Mouse (Mus musculus): ENCODE measurements around the gene Olfr591. TPM values are rescaled to one million over a fixed set of nuclear protein-coding genes. Genes with fewer than 3 reads are reported as not detected.
"Not testable (repeated sequence)": the region's sequence is repeated elsewhere in the genome, so short reads cannot be mapped to it uniquely, and the experiment has no call there.

The Olfr591 gene
- total RNA-seq (2021) = not detected
- long read RNA-seq, experiment 1 = 0 reads
- long read RNA-seq, experiment 2 = 0 reads

DNA sequence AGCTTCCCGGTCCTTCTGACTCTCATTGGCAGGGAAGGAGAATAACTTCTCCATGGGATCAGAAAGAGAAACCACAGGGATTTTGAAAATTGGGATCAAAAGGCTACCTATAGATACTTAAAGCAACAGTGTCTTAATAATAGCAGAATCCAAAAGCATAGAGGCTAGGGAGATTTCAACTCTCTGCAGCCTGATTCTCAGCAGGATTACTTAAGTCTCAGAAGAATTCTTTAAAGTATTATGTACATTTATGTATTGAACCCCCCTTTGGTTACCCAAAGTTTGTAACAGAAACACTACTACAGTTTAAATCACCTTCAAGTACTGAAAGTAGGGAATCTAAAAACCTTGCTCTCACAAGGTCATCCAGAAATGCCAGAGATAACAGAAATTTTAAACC, at the start of gene Olfr591:
Gene Olfr591, minus strand, starts transcription at position 101 of the 400 bp plus-strand sequence.
- Histone ChIP-seq H3K27ac (no peak within 1 kb of the TSS), H3K4me3 (no peak within 1 kb of the TSS)
- intact Hi-C loops (cut with DNase I) = no loop called here
- no peak for DNase-seq
- no peak for TF ChIP-seq CTCF (IDR thresholded peaks at IDR 0.05)

DNA sequence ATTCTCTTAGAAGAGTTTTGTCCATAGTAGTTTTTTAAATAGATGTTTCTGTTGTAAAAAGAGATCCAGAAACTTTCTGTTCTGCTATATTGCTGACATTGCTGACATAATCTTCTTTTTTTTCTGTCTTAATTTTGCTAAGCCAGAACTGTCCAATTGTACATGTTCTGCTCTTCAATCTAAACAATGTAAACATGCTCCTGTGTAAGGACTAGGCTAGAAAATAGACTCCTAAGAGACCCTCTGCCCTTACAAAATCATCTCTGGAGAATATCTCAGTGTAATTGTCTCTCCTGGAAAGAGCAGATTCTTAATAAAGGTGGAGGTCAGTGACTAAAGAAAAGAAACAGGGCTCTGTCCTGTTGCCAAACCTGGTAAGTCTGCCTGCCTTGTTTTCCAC, 38.6 kb upstream of the Olfr591 start, which contains the start of gene Olfr594:
Gene Olfr594, plus strand, starts transcription at position 301 of the 400 bp plus-strand sequence.
- intact Hi-C loops (cut with DNase I) = no loop called here
- no peak for DNase-seq
- Histone ChIP-seq H3K4me3 (no peak within 1 kb of the TSS), H3K27ac (no peak within 1 kb of the TSS)
- TF ChIP-seq CTCF (IDR thresholded peaks at IDR 0.05) = no peak

DNA sequence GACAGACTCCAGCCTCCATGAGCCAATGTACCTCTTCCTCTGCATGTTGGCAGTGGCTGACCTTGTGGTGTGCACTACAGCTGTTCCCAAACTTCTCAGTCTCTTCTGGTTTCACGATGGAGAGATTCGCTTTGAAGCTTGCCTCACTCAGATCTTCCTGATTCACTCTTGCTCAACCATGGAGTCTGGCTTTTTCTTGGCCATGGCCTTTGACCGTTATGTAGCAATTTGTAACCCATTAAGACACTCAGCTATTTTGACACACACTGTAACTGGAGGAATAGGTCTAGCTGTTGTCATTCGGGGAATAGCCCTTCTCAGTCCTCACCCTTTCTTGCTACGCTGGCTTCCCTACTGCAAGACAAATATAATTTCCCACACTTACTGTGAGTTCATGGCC, 33.9 kb upstream of the Olfr591 start:
- intact Hi-C loops (cut with DNase I); H3K27ac ChIP-seq; DNase-seq; H3K4me3 ChIP-seq: not testable (repeated sequence)

DNA sequence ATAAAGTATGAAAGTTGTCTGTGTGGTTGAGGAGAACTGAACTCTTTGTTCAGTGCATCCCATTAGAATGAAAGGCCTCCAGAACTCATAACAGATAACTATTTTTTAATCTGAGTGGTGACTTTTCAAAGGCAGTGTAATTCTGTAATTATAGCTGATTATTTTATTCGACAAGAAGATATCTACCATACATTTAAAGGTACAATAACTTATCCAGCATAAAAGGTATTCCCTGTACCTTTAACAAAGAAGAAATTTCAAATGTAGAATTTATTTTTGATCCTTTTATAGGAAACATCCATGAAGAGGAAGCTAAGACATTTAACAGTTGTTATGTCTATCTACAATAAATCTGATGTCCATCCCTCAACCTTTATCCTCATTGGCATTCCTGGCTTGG, 33.4 kb upstream of the Olfr591 start, which contains the start of gene Olfr593:
Gene Olfr593, plus strand, starts transcription at position 301 of the 400 bp plus-strand sequence.
- H3K4me3 ChIP-seq = no peak within 1 kb of the TSS
- TF ChIP-seq CTCF (IDR thresholded peaks at IDR 0.05) = no peak
- intact Hi-C loops (cut with DNase I) = no loop called here
- H3K27ac ChIP-seq = no peak within 1 kb of the TSS
- DNase-seq = no peak

DNA sequence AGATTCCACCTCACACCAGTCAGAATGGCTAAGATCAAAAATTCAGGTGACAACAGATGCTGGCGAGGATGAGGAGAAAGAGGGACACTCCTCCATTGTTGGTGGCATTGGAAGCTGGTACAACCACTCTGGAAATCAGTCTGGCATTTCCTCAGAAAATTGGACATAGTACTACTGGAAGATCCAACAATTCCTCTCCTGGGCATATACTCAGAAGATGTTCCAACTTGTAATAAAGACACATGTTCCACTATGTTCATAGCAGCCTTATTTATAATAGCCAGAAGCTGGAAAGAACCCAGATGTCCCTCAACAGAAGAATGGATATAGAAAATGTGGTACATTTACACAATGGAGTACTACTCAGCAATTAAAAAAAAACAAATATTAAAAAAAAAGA, 6.4 kb upstream of the Olfr591 start, which contains the start of gene Olfr592:
Gene Olfr592, plus strand, starts transcription at position 301 of the 400 bp plus-strand sequence.
- H3K4me3 ChIP-seq; DNase-seq; H3K27ac ChIP-seq; intact Hi-C loops (cut with DNase I): not testable (repeated sequence)

DNA sequence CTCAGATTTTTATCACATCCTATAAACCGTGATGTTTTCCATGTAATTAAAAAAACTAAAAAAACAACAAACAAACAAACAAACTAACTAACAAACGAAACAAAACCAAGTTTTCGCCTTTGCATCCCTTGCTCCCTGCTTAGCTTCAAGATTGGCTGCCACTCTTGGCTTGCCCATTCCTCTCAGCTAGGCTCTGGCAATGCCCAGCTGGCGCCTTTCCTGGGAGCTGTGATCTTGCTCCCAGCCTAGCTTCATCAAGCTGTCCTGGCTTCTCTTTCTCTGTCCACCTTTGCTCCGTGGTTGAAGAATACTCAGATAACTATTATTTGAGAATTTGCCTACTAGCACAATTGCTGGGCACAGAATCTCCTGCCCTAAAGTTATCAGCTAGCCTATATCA, 8.4 kb downstream of the Olfr591 start:
- no peak overlapping the region for H3K27ac ChIP-seq
- H3K4me3 ChIP-seq = no peak overlapping the region
- no peak for DNase-seq
- no peak for TF ChIP-seq CTCF (IDR thresholded peaks at IDR 0.05)
- intact Hi-C loops (cut with DNase I) = no loop called here

DNA sequence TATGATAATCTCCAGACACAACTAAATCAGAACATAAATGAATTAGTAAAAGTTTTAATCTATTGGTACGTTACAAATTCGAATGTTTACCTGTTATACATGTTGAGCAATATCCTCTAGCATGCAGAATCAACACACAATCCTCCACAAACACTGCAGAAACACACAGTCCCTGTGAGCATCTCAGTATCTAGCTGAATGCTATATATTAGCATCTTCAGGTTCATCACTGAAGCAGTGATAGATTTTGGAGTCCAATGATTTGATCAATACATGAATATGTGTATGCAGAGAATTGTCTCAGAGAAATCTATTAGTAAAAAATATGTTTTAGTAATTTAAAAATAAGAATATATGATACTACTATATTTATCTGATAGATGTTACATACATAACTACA, 21.9 kb downstream of the Olfr591 start, which contains the start of gene Olfr589:
Gene Olfr589, minus strand, starts transcription at position 101 of the 400 bp plus-strand sequence.
- no peak within 1 kb of the TSS for H3K4me3 ChIP-seq
- intact Hi-C loops (cut with DNase I) = no loop called here
- no peak within 1 kb of the TSS for H3K27ac ChIP-seq
- no peak for TF ChIP-seq CTCF (IDR thresholded peaks at IDR 0.05)
- no peak for DNase-seq

DNA sequence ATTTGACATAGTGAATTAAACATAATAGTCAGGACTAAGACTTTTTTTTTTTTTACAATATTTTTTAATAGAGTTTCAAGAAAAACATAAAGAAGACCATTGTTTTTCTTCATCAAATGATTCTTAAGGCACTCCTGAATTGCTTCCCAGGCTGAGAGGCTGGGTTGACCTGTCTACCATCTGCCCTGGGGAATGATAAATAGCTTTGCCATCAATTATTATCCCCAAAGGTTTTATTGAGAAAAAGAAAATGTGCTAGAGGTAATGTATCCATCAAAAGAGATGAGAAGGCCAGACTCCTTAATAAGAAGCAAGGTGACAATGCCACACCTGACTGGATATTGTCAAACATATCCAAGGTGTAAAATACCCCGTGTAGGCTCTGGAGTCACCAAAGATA, 37.6 kb downstream of the Olfr591 start, which contains the start of gene Olfr588-ps1:
Gene Olfr588-ps1, plus strand, starts transcription at position 301 of the 400 bp plus-strand sequence.
- no peak within 1 kb of the TSS for H3K27ac ChIP-seq
- no peak for TF ChIP-seq CTCF (IDR thresholded peaks at IDR 0.05)
- DNase-seq = no peak
- intact Hi-C loops (cut with DNase I) = no loop called here
- H3K4me3 ChIP-seq = no peak within 1 kb of the TSS

DNA sequence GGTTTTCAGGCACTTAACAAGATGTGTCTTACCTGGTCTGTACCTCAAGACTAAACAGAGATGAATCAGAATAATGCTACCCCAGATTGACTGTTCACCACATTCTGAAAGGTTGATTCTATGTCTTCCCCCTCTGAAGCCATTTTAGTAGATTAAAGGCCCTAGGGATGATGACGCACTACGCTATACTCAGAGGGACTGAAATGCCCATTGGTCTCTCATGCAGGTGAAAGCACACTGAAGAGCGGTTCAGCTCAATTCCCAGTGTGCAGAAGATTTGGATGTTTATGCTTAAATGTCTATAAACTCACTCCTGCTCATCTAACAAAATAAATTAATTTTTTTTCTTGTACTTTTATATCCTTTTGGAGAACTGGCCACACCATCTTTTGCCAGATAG, 52.6 kb downstream of the Olfr591 start, which contains the start of gene Olfr586:
Gene Olfr586, minus strand, starts transcription at position 101 of the 400 bp plus-strand sequence.
- no peak within 1 kb of the TSS for H3K27ac ChIP-seq
- intact Hi-C loops (cut with DNase I) = no loop called here
- no peak for TF ChIP-seq CTCF (IDR thresholded peaks at IDR 0.05)
- H3K4me3 ChIP-seq = no peak within 1 kb of the TSS
- DNase-seq = no peak

DNA sequence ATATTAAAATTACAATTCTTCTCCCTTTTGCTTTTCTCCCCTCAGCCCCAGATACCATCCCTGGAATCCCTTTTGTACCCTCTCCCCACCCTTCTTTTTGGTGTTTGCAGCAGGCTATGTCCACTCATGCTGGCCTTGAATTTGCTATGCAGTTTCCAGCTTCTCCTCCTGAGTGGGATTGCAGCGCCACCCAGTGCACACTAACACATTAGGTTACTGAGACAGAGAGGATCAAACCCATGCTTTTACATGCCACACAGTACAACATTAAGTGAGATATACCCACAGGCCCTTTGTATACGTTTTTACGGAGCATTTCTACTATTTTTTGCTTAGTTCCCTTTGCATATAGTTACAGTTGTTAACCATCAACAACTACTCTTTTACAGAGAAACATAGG, 58.7 kb downstream of the Olfr591 start:
- Histone ChIP-seq H3K27ac (no peak overlapping the region), H3K4me3 (no peak overlapping the region)
- no peak for TF ChIP-seq CTCF (IDR thresholded peaks at IDR 0.05)
- intact Hi-C loops (cut with DNase I) = no loop called here
- no peak for DNase-seq

Other genes starting within 250 kb of the Olfr591 start
- not detected for gene Olfr573-ps1, start 235.8 kb downstream of the Olfr591 start, total RNA-seq (2021)
- gene Olfr574, start 229.9 kb downstream of the Olfr591 start, total RNA-seq (2021) = not detected
- not detected for gene Olfr575, start 219.6 kb downstream of the Olfr591 start, total RNA-seq (2021)
- gene Olfr576, start 215.7 kb downstream of the Olfr591 start, total RNA-seq (2021) = not detected
- gene Olfr577, start 202.4 kb downstream of the Olfr591 start, total RNA-seq (2021) = not detected
- not detected for gene Olfr578, start 189.0 kb downstream of the Olfr591 start, total RNA-seq (2021)
- not detected for gene Olfr582, start 140.3 kb downstream of the Olfr591 start, total RNA-seq (2021)
- not detected for gene Olfr583, start 127.0 kb downstream of the Olfr591 start, total RNA-seq (2021)
- not detected for gene Olfr584, start 96.5 kb downstream of the Olfr591 start, total RNA-seq (2021)
- not detected for gene Olfr585, start 80.6 kb downstream of the Olfr591 start, total RNA-seq (2021)
- gene Olfr586, start 52.7 kb downstream of the Olfr591 start, total RNA-seq (2021) = not detected
- not detected for gene Olfr588-ps1, start 37.5 kb downstream of the Olfr591 start, total RNA-seq (2021)
- not detected for gene Olfr589, start 22.0 kb downstream of the Olfr591 start, total RNA-seq (2021)
- gene Olfr592, start 6.5 kb upstream of the Olfr591 start, total RNA-seq (2021) = not detected
- gene Olfr593, start 33.5 kb upstream of the Olfr591 start, total RNA-seq (2021) = not detected
- not detected for gene Olfr594, start 38.7 kb upstream of the Olfr591 start, total RNA-seq (2021)
- gene Usp17ld, start 74.2 kb upstream of the Olfr591 start, total RNA-seq (2021) = not detected
- gene Olfr596, start 127.3 kb upstream of the Olfr591 start, total RNA-seq (2021) = not detected
- not detected for gene Olfr597, start 138.0 kb upstream of the Olfr591 start, total RNA-seq (2021)
- gene Olfr598, start 145.2 kb upstream of the Olfr591 start, total RNA-seq (2021) = not detected
- gene Olfr599, start 157.6 kb upstream of the Olfr591 start, total RNA-seq (2021) = not detected
- gene Olfr600, start 171.3 kb upstream of the Olfr591 start, total RNA-seq (2021) = not detected
- not detected for gene Olfr601, start 184.3 kb upstream of the Olfr591 start, total RNA-seq (2021)
- not detected for gene Olfr603, start 207.8 kb upstream of the Olfr591 start, total RNA-seq (2021)
- not detected for gene Usp17lc, start 236.7 kb upstream of the Olfr591 start, total RNA-seq (2021)